Mouse (Mus musculus) forebrain, embryonic 13.5 days (tissue): ENCODE data around the gene Casc4. TPM values are rescaled to one million over a fixed set of nuclear protein-coding genes. Genes with fewer than 3 reads are reported as not detected.

Source experiments
- ATAC-seq: fragments of 200-750 bp; cut with Nextera tagmentation; 2 replicates; pipeline ENCODE4 v1.8.0; 2017
- H3K27ac ChIP-seq: fragments of 300-500 bp; sonication (generic); 2 replicates; pipeline ENCODE4 v1.5.1; 2015; ENCODE audit warnings: inconsistent platforms, mild to moderate bottlenecking, moderate library complexity
- H3K27me3 ChIP-seq: fragments of 300-500 bp; sonication (generic); 2 replicates; pipeline ENCODE4 v1.6.1; 2015; ENCODE audit warnings: mild to moderate bottlenecking, inconsistent platforms
- H3K36me3 ChIP-seq: fragments of 300-500 bp; sonication (generic); 2 replicates; pipeline ENCODE4 v1.6.1; 2015; ENCODE audit warnings: mild to moderate bottlenecking, inconsistent platforms; ENCODE audit not compliant: poor library complexity, severe bottlenecking
- H3K4me1 ChIP-seq: fragments of 300-500 bp; sonication (generic); 2 replicates; pipeline ENCODE4 v1.6.1; 2015; ENCODE audit warnings: inconsistent platforms
- H3K4me2 ChIP-seq: fragments of 300-500 bp; sonication (generic); 2 replicates; pipeline ENCODE4 v1.6.1; 2015; ENCODE audit warnings: inconsistent platforms, mild to moderate bottlenecking, moderate library complexity
- H3K4me3 ChIP-seq: fragments of 300-500 bp; sonication (generic); 2 replicates; pipeline ENCODE4 v1.5.1; 2015; ENCODE audit warnings: mild to moderate bottlenecking, inconsistent platforms
- H3K9ac ChIP-seq: fragments of 300-500 bp; sonication (generic); 2 replicates; pipeline ENCODE4 v1.6.1; 2015; ENCODE audit warnings: mild to moderate bottlenecking, inconsistent platforms
- H3K9me3 ChIP-seq: fragments of 300-500 bp; sonication (generic); replicated peaks from 2 replicates; pipeline ENCODE4 v1.6.1; 2016; ENCODE audit warnings: inconsistent platforms
- WGBS: fragments of 180-500 bp; shearing (Covaris S2); methylation state at CpG from one replicate; pipeline ENCODE4 v1.1.7; 2015; 5-methylcytosine and 5-hydroxymethylcytosine counted together
- polyA plus RNA-seq: library from polyadenylated mRNA; unstranded; fragments of >200 nt; fragmentation: Nextera tagmentation; extraction: Ambion mirVana; gene quantifications from 2 replicates; pipeline ENCODE4 v1.2.1, GENCODE M21; 2015

The Casc4 gene
- polyA plus RNA-seq, 1 experiment from 2014 or later = 27.6 TPM

- H3K27ac ChIP-seq = peak overlapping the region; percentile 66
- no peaks in the 10 kb centered on the region for H3K36me3 ChIP-seq
- no peaks in the 10 kb centered on the region for H3K9me3 ChIP-seq
- H3K27me3 ChIP-seq = no peaks in the 10 kb centered on the region
- H3K9ac ChIP-seq = peak overlapping the region; percentile 26; the same call in 1 of the 2 replicates
- H3K4me1 ChIP-seq = peaks cover 13% of the 10 kb centered on the region
- peak overlapping the region; percentile 28; the same call in 1 of the 2 replicates for H3K4me2 ChIP-seq
- ATAC-seq = peak; percentile 43; the same call in 1 of the 2 replicates
- WGBS = 20% methylated on average over 5 of the region's 5 CpGs
- no peak overlapping the region for H3K4me3 ChIP-seq
Observed at GRCm38 (mm10) chr2:121859380-121859980, 7.3 kb upstream of the Casc4 start.

GRCm38 (mm10) chr2:121866071-121866601 lies 634 bp upstream of the Casc4 start:
- H3K27me3 ChIP-seq = no peaks in the 10 kb centered on the region
- WGBS = under 1% methylated on average over 18 of the region's 18 CpGs
- peak; percentile 16; the same call in 1 of the 2 replicates for ATAC-seq
- H3K36me3 ChIP-seq = 0 out of 2 replicates have a peak, but pooled peaks cover 6% of the 10 kb centered on the region
- peak overlapping the region; percentile 94 for H3K4me2 ChIP-seq
- no peaks in the 10 kb centered on the region for H3K9me3 ChIP-seq
- peaks cover 31% of the 10 kb centered on the region for H3K4me1 ChIP-seq
- H3K9ac ChIP-seq = peak overlapping the region; percentile 89
- H3K4me3 ChIP-seq = peak overlapping the region; percentile 88
- H3K27ac ChIP-seq = peak overlapping the region; percentile 78

- H3K36me3 ChIP-seq = 0 out of 2 replicates have a peak, but pooled peaks cover 6% of the 10 kb centered on the region
- peak overlapping the region; percentile 78 for H3K27ac ChIP-seq
- no peaks in the 10 kb centered on the region for H3K9me3 ChIP-seq
- H3K4me2 ChIP-seq = peak overlapping the region; percentile 94
- peak overlapping the region; percentile 89 for H3K9ac ChIP-seq
- ATAC-seq = no peak
- under 1% methylated on average over 60 of the region's 63 CpGs for WGBS
- peak overlapping the region; percentile 88 for H3K4me3 ChIP-seq
- H3K4me1 ChIP-seq = peaks cover 31% of the 10 kb centered on the region
- H3K27me3 ChIP-seq = no peaks in the 10 kb centered on the region
Observed at GRCm38 (mm10) chr2:121867051-121867928, 520 bp downstream of the Casc4 start.

GRCm38 (mm10) chr2:121879506-121879905 lies 12.7 kb downstream of the Casc4 start:
- no peaks in the 10 kb centered on the region for H3K9me3 ChIP-seq
- H3K36me3 ChIP-seq = no peaks in the 10 kb centered on the region; the same call in 1 of the 2 replicates
- no peak overlapping the region for H3K9ac ChIP-seq
- no peaks in the 10 kb centered on the region for H3K27me3 ChIP-seq
- 86% methylated on average over 1 of the region's 1 CpGs for WGBS
- H3K27ac ChIP-seq = no peak overlapping the region
- no peak overlapping the region for H3K4me3 ChIP-seq
- H3K4me2 ChIP-seq = no peak overlapping the region
- ATAC-seq = no peak
- H3K4me1 ChIP-seq = no peaks in the 10 kb centered on the region

- Histone ChIP-seq H3K27me3 (no peaks in the 10 kb centered on the region), H3K4me1 (no peaks in the 10 kb centered on the region), H3K36me3 (no peaks in the 10 kb centered on the region; the same call in 1 of the 2 replicates), H3K9ac (no peak overlapping the region), H3K4me3 (no peak overlapping the region), H3K4me2 (no peak overlapping the region), H3K9me3 (no peaks in the 10 kb centered on the region), H3K27ac (no peak overlapping the region)
- WGBS = 100% methylated on average over 1 of the region's 1 CpGs
- ATAC-seq = no peak
Observed at GRCm38 (mm10) chr2:121885509-121886106, 18.8 kb downstream of the Casc4 start.

GRCm38 (mm10) chr2:121886406-121886805 lies 19.6 kb downstream of the Casc4 start:
- Histone ChIP-seq H3K9ac (no peak overlapping the region), H3K27me3 (no peaks in the 10 kb centered on the region), H3K4me2 (no peak overlapping the region), H3K4me3 (no peak overlapping the region), H3K9me3 (no peaks in the 10 kb centered on the region), H3K4me1 (no peaks in the 10 kb centered on the region), H3K27ac (no peak overlapping the region), H3K36me3 (no peaks in the 10 kb centered on the region; the same call in 1 of the 2 replicates)
- ATAC-seq = no peak
- 100% methylated on average over 1 of the region's 1 CpGs for WGBS

GRCm38 (mm10) chr2:121888720-121889497 lies 22.1 kb downstream of the Casc4 start:
- no peaks in the 10 kb centered on the region for H3K9me3 ChIP-seq
- H3K4me1 ChIP-seq = no peaks in the 10 kb centered on the region
- ATAC-seq = no peak
- H3K36me3 ChIP-seq = no peaks in the 10 kb centered on the region
- H3K27me3 ChIP-seq = no peaks in the 10 kb centered on the region
- no peak overlapping the region for H3K4me2 ChIP-seq
- no peak overlapping the region for H3K9ac ChIP-seq
- H3K4me3 ChIP-seq = no peak overlapping the region
- no peak overlapping the region for H3K27ac ChIP-seq
- WGBS = 88% methylated on average over 3 of the region's 3 CpGs

- H3K4me3 ChIP-seq = no peak overlapping the region
- no peak overlapping the region for H3K9ac ChIP-seq
- H3K4me1 ChIP-seq = no peaks in the 10 kb centered on the region
- no peaks in the 10 kb centered on the region for H3K9me3 ChIP-seq
- no peak for ATAC-seq
- H3K36me3 ChIP-seq = no peaks in the 10 kb centered on the region
- WGBS = 84% methylated on average over 2 of the region's 2 CpGs
- H3K4me2 ChIP-seq = no peak overlapping the region
- no peak overlapping the region for H3K27ac ChIP-seq
- no peaks in the 10 kb centered on the region for H3K27me3 ChIP-seq
Observed at GRCm38 (mm10) chr2:121895261-121895660, 28.5 kb downstream of the Casc4 start.

GRCm38 (mm10) chr2:121896825-121897224 lies 30.1 kb downstream of the Casc4 start:
- no peak overlapping the region for H3K4me2 ChIP-seq
- H3K4me3 ChIP-seq = no peak overlapping the region
- WGBS = 98% methylated on average over 1 of the region's 1 CpGs
- H3K27me3 ChIP-seq = no peaks in the 10 kb centered on the region
- ATAC-seq = no peak
- no peaks in the 10 kb centered on the region for H3K9me3 ChIP-seq
- H3K27ac ChIP-seq = no peak overlapping the region
- peaks cover 4% of the 10 kb centered on the region for H3K36me3 ChIP-seq
- no peak overlapping the region for H3K9ac ChIP-seq
- no peaks in the 10 kb centered on the region for H3K4me1 ChIP-seq

GRCm38 (mm10) chr2:121909975-121910374 lies 43.2 kb downstream of the Casc4 start:
- Histone ChIP-seq H3K27ac (no peak overlapping the region), H3K9me3 (no peaks in the 10 kb centered on the region), H3K9ac (no peak overlapping the region), H3K4me2 (no peak overlapping the region), H3K4me3 (no peak overlapping the region), H3K27me3 (no peaks in the 10 kb centered on the region), H3K36me3 (peaks cover 49% of the 10 kb centered on the region), H3K4me1 (no peaks in the 10 kb centered on the region)
- no peak for ATAC-seq
- WGBS = 84% methylated on average over 3 of the region's 3 CpGs
